Mouse (Mus musculus): ENCODE measurements at regions not wholly inside any gene's neighbourhood (a gene's known extent, or its start where the extent isn't known, plus 50 kb on each side); places are given as distances from the start of the nearest gene placed in this dataset.
A peak's percentile ranks its signal among the peaks of the same experiment; 100 is the strongest.

- no peak for DNase-seq
Measured at GRCm38 (mm10) chr5:27963765-27964164, 107.4 kb upstream of the Insig1 start.

GRCm38 (mm10) chr5:27995186-27995585, 76.0 kb upstream of the Insig1 start:
- peak; percentile 83 for DNase-seq

- no peak for DNase-seq
Measured at GRCm38 (mm10) chr5:27997751-27998150, 73.4 kb upstream of the Insig1 start.

- no peak for DNase-seq
Measured at GRCm38 (mm10) chr5:28002922-28003321, 68.2 kb upstream of the Insig1 start.

GRCm38 (mm10) chr5:28003756-28004486, 67.2 kb upstream of the Insig1 start:
- no peak for DNase-seq

GRCm38 (mm10) chr5:28004487-28004827, 66.7 kb upstream of the Insig1 start:
- no peak for DNase-seq

GRCm38 (mm10) chr5:28009386-28009785, 61.8 kb upstream of the Insig1 start:
- DNase-seq: no peak

- no peak for DNase-seq
Measured at GRCm38 (mm10) chr5:28009871-28010270, 61.3 kb upstream of the Insig1 start.

- no peak for DNase-seq
Measured at GRCm38 (mm10) chr5:28010529-28010928, 60.6 kb upstream of the Insig1 start.

- DNase-seq: no peak
Measured at GRCm38 (mm10) chr5:28012496-28012895, 58.7 kb upstream of the Insig1 start.

GRCm38 (mm10) chr5:28013619-28014273, 57.4 kb upstream of the Insig1 start:
- no peak for DNase-seq

- no peak for DNase-seq
Measured at GRCm38 (mm10) chr5:28019864-28020263, 51.3 kb upstream of the Insig1 start.
